Mouse (Mus musculus) limb, embryonic 14.5 days (tissue): ENCODE results near the gene Mapre1. TPM values are rescaled to one million over a fixed set of nuclear protein-coding genes. Genes with fewer than 3 reads are reported as not detected.

Source experiments
- ATAC-seq: fragments of 200-750 bp; cut with Nextera tagmentation; 2 replicates; pipeline ENCODE4 v1.8.0; 2017; ENCODE audit warnings: low read depth, moderate number of reproducible peaks, moderate TSS enrichment; ENCODE audit not compliant: low FRiP score
- DNase-seq: peaks from one replicate; pipeline ENCODE4 v3.0.0-alpha.2; 2015; ENCODE audit warnings: low spot score
- H3K27ac ChIP-seq: fragments of 300-500 bp; sonication (generic); replicated peaks from 2 replicates; pipeline ENCODE4 v1.5.1; 2014; ENCODE audit warnings: low read depth, mild to moderate bottlenecking, low read length, moderate library complexity, mixed read lengths
- H3K27me3 ChIP-seq: fragments of 300-500 bp; sonication (generic); 2 replicates; pipeline ENCODE4 v1.6.1; 2014; ENCODE audit warnings: low read length, mixed read lengths; ENCODE audit not compliant: control insufficient read depth, insufficient read depth
- H3K36me3 ChIP-seq: fragments of 300-500 bp; sonication (generic); 2 replicates; pipeline ENCODE4 v1.6.1; 2014; ENCODE audit warnings: mild to moderate bottlenecking, low read length, moderate library complexity, mixed read lengths; ENCODE audit not compliant: control insufficient read depth, insufficient read depth
- H3K4me1 ChIP-seq: fragments of 300-500 bp; sonication (generic); 2 replicates; pipeline ENCODE4 v1.6.1; 2014; ENCODE audit warnings: antibody characterized with exemption, low read length, mixed read lengths; ENCODE audit not compliant: control insufficient read depth, insufficient read depth
- H3K4me2 ChIP-seq: fragments of 300-500 bp; sonication (generic); replicated peaks from 2 replicates; pipeline ENCODE4 v1.6.1; 2014; ENCODE audit warnings: low read depth, mild to moderate bottlenecking, low read length, moderate library complexity; ENCODE audit not compliant: severe bottlenecking
- H3K4me3 ChIP-seq: fragments of 300-500 bp; sonication (generic); replicated peaks from 2 replicates; pipeline ENCODE4 v1.5.1; 2014; ENCODE audit warnings: low read length
- H3K9ac ChIP-seq: fragments of 300-500 bp; sonication (generic); 2 replicates; pipeline ENCODE4 v1.6.1; 2014; ENCODE audit warnings: mild to moderate bottlenecking, low read depth, low read length, moderate library complexity; ENCODE audit not compliant: severe bottlenecking
- H3K9me3 ChIP-seq: fragments of 300-500 bp; sonication (generic); 2 replicates; pipeline ENCODE4 v1.6.1; 2016; ENCODE audit warnings: low read length; ENCODE audit not compliant: control insufficient read depth
- POLR2A ChIP-seq: fragments of 200-500 bp; IDR thresholded peaks from 2 replicates; pipeline ENCODE4 v1.8.0; 2012; ENCODE audit warnings: inconsistent platforms, mild to moderate bottlenecking, moderate library complexity, borderline replicate concordance; ENCODE audit not compliant: insufficient read depth, insufficient read length; ENCODE audit errors: extremely low read depth
- WGBS: fragments of 180-500 bp; shearing (Covaris S2); extraction: QIAGEN DNeasy Blood & Tissue Kit; methylation state at CpG from one replicate; pipeline ENCODE4 v1.1.7; 2014; 5-methylcytosine and 5-hydroxymethylcytosine counted together
- polyA plus RNA-seq, 2 experiments: library from polyadenylated mRNA; depleted of rRNA in 1 of 2; stranded (reverse) in 1 of 2; unstranded in 1 of 2; fragments of >200 nt; fragmentation: Nextera tagmentation in 1 of 2; extraction: Ambion mirVana in 1 of 2; gene quantifications; 2 replicates each; pipeline versions ENCODE4 v1.2.1 to v1.2.3; 2012 to 2014

Mapre1 gene
- polyA plus RNA-seq, 2 experiments, result 36.1 to 203 TPM

- TF ChIP-seq POLR2A, result no peak
- Histone ChIP-seq H3K4me1 (no peaks in the 10 kb centered on the region), H3K27me3 (no peaks in the 10 kb centered on the region), H3K9me3 (no peaks in the 10 kb centered on the region), H3K9ac (no peak overlapping the region), H3K4me3 (no peak overlapping the region), H3K4me2 (no peak overlapping the region), H3K36me3 (peaks cover 22% of the 10 kb centered on the region), H3K27ac (no peak overlapping the region)
- DNase-seq (no peak), ATAC-seq (no peak)
- WGBS, result 98% methylated on average over 4 of the region's 4 CpGs
These were observed 34.4 kb downstream of the Mapre1 start for GRCm38 (mm10) chr2:153775472-153775871.

DNA sequence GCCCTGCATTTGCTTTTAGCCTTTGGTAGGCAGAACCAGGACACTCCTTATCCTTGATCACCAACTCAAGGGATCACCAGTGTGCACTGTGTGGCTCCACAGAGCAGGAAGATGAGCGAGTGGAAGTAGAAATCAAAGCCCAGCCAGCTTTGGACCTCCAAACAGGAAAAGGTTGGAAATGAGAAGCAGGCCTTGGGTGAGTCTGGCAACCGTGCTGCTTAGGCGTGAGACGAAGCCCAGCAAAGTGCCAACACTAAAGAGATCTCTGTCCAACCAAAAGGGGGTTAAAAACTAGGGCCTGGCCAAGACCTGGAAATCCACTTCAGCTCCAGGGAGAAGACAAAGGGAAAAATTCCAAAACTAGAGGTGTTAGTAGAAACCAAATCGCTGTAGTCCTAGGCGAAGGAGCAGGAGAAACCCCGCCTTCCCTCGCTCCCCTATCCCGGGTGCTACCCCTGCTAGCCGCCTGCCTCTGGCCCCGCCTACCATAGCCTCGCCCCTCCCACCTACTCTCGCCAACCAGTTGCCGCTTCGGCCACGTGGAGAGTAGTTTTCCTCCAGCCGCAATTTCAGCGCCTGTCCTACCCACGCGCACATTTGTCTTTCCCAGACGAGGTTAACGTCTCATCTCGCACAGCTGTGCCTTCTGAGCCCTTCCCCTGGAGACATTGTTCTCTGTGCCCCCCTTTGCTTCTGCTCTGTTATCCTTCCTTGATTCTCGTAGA, 37.7 kb downstream of the Mapre1 start:
- H3K27ac ChIP-seq, result no peak overlapping the region
- WGBS, result 10% methylated on average over 22 of the region's 24 CpGs

DNA sequence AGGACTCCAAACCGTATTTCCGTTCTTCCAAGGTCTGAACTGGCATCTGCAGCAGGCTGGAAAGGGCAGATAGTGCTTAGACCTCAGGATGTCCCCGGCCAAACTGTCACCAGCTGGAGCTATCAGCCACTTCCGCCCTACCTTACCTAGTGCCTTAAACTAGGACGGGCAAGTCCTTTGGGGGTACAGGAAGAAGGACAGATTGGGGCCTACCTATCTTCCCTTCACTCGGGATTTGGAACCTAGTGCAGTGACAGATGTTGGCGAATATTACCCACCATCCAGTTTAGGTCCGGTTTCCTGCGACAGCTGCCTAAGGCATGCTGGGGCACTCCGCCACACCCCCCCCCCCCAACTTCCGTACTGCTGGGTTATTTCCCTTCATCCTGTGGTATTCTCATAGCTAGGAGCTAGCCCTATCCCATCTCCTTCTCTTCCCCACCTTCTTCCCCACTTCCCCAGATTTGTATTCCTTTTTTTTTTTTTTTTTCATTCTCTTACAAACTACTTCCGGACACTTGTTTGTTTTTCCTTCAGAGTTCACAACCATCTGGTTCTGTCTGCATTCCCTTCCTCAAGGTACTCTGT, 38.4 kb downstream of the Mapre1 start, which contains the start of gene Efcab8:
Gene Efcab8, plus strand, starts transcription at position 538 of the 588 bp plus-strand sequence.
- H3K4me2 ChIP-seq, result peak within 1 kb of the TSS; percentile 53
- H3K27me3 ChIP-seq, result no peaks in the 10 kb centered on the region
- H3K27ac ChIP-seq, result no peak within 1 kb of the TSS
- no peak for TF ChIP-seq POLR2A
- peak within 1 kb of the TSS; percentile 34 for H3K9ac ChIP-seq
- peak within 1 kb of the TSS; percentile 30 for H3K4me3 ChIP-seq
- no peaks in the 10 kb centered on the region for H3K9me3 ChIP-seq
- DNase-seq, result no peak
- 42% methylated on average over 11 of the region's 12 CpGs for WGBS
- H3K36me3 ChIP-seq, result no peaks in the 10 kb centered on the region
- 0 out of 2 replicates have a peak, but pooled peaks have one; percentile 23 for ATAC-seq
- H3K4me1 ChIP-seq, result no peaks in the 10 kb centered on the region

More for the DNA sequence above, 37.7 kb downstream of the Mapre1 start:
- Histone ChIP-seq H3K4me1 (no peaks in the 10 kb centered on the region), H3K4me3 (peak overlapping the region; percentile 30), H3K27me3 (no peaks in the 10 kb centered on the region), H3K9me3 (no peaks in the 10 kb centered on the region), H3K36me3 (0 out of 2 replicates have a peak, but pooled peaks cover 5% of the 10 kb centered on the region), H3K4me2 (peak overlapping the region; percentile 53), H3K9ac (peak overlapping the region; percentile 34)
- ATAC-seq (peak; percentile 90), DNase-seq (peak; percentile 82)
- TF ChIP-seq POLR2A, result no peak

- no peaks in the 10 kb centered on the region for H3K27me3 ChIP-seq
- H3K27ac ChIP-seq, result no peak overlapping the region
- ATAC-seq (no peak), DNase-seq (no peak)
- H3K36me3 ChIP-seq, result no peaks in the 10 kb centered on the region
- 88% methylated on average over 4 of the region's 4 CpGs for WGBS
- H3K4me3 ChIP-seq, result no peak overlapping the region
- TF ChIP-seq POLR2A, result no peak
- no peak overlapping the region for H3K9ac ChIP-seq
- H3K4me2 ChIP-seq, result no peak overlapping the region
- no peaks in the 10 kb centered on the region for H3K4me1 ChIP-seq
- no peaks in the 10 kb centered on the region for H3K9me3 ChIP-seq
These were observed 40.1 kb downstream of the Mapre1 start for GRCm38 (mm10) chr2:153781181-153781580.

DNA sequence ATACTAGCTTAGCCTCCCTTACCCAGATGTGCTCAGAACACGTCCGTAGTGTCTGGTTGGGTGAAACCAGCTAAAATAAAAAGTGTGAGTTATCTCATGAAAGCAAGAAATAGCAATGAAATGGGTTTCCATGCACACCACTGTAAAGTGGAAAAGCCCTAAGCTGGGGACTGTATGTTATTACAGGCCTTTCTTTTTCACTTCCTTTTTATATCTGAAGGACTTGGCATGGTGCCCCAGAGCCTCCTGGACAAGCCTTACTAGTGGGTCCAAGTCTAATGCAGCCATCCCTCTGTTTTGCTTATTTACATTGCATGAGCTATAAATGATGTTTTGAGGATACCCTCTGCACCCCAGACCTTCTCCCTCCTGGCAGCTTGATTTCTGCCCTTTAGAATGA, 43.6 kb downstream of the Mapre1 start:
- Histone ChIP-seq H3K9ac (no peak overlapping the region), H3K27ac (no peak overlapping the region), H3K4me2 (no peak overlapping the region), H3K27me3 (no peaks in the 10 kb centered on the region), H3K36me3 (no peaks in the 10 kb centered on the region), H3K4me3 (no peak overlapping the region), H3K9me3 (no peaks in the 10 kb centered on the region), H3K4me1 (no peaks in the 10 kb centered on the region)
- DNase-seq (no peak), ATAC-seq (no peak)
- 81% methylated on average over 2 of the region's 2 CpGs for WGBS
- no peak for TF ChIP-seq POLR2A
